Mouse (Mus musculus) adrenal gland, postnatal 36 days (tissue): ENCODE measurements around the gene Atp6v0b. TPM values are rescaled to one million over a fixed set of nuclear protein-coding genes. Genes with fewer than 3 reads are reported as not detected.

Experiments used
- DNase-seq, 2 experiments: peaks; one replicate each; pipeline ENCODE4 v3.0.0; 2021; ENCODE audit warnings: mixed read lengths in 1 of 2
- long read RNA-seq, 2 experiments: library from polyadenylated mRNA; stranded (forward); transcript quantifications; one replicate each; pipeline ENCODE4 v2.0.0; 2021; ENCODE audit warnings: borderline sequencing depth in 2 of 2
- total RNA-seq, 2 experiments: library from RNA; stranded (reverse); gene quantifications; 2 replicates each; pipeline ENCODE4 v1.2.3; 2021

Gene Atp6v0b
- 100 to 1,000 TPM; 215 to 216 TPM for total RNA-seq
- long read RNA-seq, experiment 1, transcript Atp6v0b-201 (8 exons, 1,000 nt), result major isoform, 294 of 398 reads
- long read RNA-seq, experiment 1, partial matches to known transcripts, result 52 of 398 reads
- long read RNA-seq, experiment 1, other reads (novel, unspliced or antisense), result 52 of 398 reads
- long read RNA-seq, experiment 2, transcript Atp6v0b-201 (8 exons, 1,000 nt), result major isoform, 106 of 136 reads
- long read RNA-seq, experiment 2, partial matches to known transcripts, result 19 of 136 reads
- long read RNA-seq, experiment 2, other reads (novel, unspliced or antisense), result 10 of 136 reads

DNA sequence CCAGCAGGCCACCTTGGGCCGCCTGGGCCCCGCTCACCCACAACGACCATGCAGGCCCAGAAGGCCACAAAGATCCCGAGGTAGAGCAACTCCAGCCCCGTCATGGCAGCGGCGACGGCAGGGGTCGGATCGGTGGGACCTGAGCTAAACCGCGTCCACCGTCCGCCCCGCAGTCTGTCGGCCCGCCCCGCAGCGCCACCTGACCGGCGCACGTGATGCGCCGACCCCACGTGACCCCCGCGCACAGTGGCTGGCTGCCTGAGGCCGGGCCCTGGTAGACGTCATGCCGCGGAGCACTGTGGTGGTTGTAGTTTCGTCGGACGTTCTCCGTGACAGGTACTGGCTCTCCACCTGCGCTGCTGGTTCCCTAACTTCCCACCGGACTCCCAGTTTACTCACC is at the start of gene Atp6v0b:
Gene Atp6v0b, minus strand, starts transcription at position 201 of the 400 bp plus-strand sequence.
- peak; percentile 96 to 97 for DNase-seq

DNA sequence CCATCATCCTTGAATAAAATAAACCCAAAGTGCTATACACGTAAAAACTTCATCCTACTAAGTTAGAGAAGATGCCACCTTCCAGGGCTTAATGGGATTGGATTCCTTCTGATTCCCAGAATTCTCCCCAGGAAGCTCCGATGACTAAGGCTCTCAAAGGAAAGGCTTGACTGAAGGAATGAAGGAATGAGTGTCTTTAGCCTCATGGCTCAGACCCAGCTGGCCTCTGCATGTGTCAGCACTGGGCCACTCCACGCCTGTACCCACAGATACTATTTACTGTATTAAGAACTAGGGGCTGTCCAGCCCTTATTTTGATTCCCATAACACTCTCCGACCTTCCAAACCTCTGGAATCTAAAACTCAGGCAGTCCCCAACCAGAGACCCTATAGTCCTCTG is 46.9 kb upstream of the Atp6v0b start:
- no peak for DNase-seq

DNA sequence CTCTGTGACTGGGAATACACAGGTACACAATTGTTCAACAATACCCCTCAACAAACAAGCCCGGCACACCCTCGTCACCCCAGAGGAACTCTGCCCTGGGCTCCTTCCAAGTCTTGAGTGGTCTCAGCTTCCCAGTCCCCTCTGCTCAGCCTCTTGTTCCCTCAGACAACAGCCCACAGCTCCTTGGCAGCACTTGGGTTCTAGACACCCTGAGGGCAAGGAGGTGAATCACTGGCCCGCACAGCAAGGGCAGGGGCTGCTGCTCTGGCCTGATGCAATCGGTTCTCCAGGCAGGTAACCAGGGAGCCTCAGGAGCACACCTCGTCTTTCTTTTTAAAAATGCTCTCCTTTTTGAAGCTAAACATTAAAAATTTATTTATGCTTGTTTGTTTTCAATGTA is 46.1 kb upstream of the Atp6v0b start:
- no peak for DNase-seq

DNA sequence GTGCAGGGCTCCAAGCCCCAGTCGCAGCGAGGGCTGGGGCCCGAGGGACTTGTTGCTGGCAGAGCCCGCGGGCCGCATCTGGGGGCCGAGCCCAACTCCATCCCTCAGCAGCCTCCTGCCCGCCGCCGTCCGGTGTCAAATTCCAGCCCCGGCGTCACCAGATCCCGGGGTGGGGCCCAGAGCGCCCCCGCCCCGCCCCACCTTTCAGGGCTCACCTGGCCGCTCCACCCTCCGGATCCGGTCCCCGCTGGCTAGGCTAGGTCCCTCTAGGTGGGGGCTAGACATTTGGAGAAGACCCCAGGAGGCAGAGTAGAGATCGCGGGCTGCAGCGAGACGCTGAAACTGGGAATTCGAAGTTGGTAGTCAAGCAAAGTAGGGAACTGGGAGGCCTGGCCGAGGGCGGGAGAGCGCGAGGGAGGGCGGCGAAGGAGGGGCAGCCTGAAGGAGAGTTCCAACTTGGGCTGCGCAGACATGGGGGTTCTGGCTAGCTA is 42.3 kb upstream of the Atp6v0b start, which contains the start of gene Artn:
Gene Artn, minus strand, starts transcription at position 373 of the 491 bp plus-strand sequence.
- DNase-seq, result peak; percentile 20 to 46

DNA sequence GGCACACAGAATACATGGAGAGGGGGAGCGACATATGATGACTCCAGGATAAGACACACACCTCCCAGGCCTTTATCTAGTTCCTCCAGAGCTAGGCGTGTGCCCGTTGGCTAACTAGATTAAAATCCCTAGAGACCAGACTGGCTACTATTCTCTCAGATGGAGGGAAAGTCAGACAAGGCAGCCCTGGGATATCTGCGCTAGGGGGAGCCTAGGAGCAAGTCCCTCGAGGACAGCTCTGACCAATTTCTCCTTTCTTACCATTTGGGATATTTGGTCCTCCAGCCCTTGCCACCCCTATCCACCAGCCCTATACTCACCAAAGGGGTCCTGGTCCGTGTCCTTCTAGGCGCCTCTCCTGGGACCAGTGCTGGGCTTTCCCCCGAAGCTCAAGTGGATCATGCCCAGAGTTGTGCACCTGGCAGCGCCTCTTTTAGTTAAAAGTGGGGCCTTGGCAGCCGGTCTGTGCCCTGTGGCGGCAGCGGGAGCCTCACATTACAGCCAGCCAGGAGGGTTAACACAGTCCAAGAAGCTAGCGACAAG is 41.6 kb upstream of the Atp6v0b start:
- peak; percentile 65 to 77 for DNase-seq

DNA sequence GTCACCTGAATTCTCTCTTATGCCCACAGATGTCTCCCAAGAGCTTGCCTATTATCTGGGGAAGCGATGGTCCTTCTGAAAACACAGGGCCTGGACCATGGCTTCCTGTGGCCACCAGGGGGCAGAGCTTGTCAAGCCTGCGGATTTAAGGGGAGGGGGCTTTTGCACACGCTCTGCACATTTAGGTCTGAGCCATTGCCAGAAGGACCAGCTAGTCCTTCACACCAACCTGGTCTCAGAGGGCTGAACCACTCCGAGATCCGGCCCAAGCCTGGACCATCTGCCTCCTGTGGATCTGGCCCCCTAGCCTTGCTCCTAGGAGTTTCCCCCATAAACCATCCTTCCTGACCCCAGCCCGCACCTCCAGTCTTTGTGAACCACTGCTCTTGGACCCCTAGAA is 41.1 kb upstream of the Atp6v0b start:
- no peak for DNase-seq

DNA sequence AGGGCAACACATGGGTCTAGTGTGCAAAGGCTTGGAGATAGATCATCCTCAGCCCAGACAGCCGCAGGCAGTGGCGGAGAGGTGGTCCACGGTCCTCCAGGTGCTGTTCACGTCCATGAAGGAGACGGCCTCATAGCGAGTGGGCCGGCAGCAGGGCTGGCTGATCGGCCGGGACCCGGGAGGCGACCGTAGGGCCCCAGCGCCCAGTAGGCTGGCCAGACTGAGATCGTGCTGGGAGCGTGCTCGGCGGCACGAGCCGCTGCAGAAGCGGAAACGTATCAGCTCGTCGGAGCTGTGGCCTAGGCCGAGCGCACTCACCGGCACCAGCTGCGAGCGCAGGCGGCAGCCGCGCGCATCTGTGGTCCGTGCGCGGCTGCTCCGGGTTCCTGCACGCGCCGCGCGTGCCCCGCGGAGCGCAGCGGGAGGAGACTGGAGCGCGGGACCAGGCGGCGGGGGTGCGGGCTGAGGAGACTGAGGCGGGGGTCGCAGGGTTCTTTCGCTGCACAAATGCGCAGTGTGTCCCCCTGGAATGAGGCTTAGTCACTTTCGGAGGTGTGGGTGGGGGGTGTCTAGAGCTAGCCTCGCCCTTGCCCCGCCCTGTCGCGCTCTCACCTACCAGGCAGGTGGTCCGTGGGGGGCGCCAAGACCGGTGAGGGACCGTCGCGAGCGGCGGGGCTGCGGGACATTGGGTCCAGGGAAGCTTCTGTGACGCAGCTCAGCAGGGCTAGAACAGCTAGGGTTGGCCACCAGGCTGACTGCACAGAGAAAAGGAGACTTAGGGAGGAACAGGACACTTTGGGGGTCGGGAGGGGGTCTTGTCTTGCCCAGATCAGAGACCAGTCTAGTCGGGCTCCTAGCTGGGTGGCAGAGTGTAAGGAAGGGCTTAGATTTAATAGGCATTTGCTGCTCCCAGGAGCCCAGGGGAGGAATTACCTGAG is 39.7 kb upstream of the Atp6v0b start:
- DNase-seq, result peak; percentile 36 to 58

DNA sequence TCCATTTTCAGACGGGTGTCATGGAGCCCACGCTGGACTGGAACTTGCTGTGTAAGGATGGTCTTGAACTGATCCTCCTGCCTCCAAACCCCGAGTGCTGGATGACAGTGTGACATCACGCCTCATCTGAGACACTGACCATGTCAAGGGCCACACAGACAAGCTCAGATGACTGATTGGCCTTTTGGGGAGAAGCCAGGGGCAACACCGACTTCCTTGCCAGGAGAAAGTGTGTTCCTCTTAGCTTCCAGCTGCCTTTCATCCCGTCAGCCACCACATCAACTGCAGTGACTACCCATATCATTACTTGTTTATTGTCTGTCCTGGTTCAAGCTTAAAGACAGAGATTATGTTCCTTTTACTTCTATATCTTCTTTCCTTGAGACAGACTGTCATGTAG is 37.8 kb upstream of the Atp6v0b start:
- no peak for DNase-seq

DNA sequence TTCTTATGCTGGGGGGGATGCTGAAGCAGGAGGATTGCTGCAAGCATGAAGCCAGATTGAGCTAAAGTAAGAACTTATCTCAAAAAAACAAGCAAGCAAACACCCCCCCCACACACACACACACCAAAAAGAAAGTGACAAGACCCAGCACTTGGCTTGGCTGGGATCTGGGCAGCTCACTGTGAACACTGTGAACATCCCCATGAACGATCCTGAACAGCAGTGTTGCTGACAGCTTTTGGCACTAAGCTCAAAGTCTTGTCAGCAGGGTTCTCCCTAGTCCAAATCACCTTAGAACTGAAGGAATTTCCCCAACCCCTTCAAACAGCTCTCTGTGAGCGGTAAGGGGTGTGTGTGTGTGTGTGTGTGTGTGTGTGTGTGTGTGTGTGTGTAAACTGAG is 36.3 kb upstream of the Atp6v0b start:
- DNase-seq, result no peak

DNA sequence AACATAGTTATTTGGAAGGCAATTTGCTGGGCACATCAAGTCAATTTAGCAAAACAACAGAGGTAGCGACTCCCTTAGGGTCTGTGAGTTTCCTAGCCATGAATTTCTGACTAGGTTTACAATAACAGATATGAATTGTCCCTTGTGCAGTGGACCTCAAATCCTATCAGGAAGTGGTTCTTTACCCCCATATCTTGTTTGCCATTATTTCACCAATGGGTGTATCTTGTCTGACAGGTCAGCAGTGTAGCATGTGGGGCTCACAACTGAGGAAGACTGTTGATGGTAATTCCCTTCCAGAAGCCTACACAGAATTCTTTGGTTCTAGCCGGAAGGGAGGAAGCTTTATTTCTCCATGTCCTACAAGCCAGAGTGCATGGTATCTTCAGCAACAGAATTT is 34.2 kb upstream of the Atp6v0b start:
- no peak for DNase-seq

DNA sequence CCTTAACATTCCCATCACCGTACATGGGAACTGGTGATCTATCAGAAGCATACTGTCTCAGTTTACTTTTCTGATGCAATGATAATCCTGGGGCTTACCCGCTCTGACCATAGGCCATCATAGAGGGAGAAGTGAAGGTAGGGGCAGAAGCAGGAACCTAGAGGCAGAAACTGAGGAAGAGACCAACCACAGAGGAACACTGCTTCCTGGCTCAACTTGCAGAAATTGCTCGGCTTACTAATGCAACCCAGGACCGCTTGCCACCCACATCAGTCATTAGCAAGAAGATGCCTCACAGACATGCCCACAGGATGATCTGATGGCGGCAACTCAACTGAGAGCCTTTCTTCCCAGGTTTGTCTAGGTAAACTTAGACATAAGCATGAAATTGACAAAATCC is 31.6 kb upstream of the Atp6v0b start:
- DNase-seq, result no peak

DNA sequence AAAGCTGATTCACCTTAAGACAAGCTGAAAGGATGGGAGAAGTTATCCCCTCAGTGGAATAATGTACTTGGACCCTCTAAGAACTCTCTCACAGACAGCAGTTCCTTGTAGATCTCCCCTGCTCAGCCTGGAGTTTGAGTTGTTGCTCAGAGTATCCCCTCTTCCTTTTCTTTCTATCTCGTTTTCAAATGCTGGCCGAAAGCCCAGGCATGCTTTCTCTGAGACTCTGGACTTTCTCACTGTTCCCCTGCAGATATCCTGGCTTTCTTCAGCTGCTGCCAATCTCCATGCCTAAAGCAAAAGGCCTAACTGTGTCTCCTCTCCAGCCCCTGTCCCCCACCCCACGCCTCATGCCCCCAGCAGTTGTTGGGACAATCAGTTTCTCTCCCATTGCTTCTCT is 31.1 kb upstream of the Atp6v0b start:
- no peak for DNase-seq

DNA sequence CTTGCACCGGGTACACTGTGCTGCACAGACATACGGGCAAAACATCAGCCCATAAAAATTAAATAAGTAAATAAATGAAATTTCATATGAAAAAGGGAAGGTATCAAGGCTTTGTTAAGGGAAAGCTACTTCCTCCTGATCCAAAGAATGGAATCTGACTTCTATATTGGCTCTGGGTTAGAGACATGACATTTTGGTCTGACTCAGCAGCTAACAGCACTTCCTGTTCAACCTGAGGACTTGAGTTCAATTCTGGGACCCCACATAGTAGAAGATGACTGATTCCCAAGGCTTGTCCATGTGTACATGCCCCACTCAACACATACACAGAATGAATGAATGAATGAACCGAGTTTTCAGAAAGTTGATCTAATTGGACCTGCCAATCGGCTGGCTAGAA is 30.7 kb upstream of the Atp6v0b start:
- no peak for DNase-seq

DNA sequence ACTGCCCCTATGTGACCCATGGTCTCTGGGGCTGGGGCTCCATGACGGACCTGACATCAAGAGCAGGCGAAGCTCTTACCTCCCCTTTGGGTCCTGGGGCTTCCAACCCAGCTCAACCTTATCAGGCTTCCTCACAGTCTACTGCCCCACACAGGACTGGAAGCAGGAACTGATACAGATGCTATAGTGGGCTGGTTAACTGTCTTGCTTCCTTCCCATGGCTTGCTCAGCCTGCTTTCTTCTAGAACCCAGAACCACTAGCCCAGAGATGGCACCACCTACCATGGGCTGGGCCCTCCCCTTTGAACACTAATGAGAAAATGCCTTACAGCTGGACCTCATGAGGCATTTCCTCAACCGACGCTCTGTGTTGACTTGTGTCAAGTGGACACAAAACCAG is 30.3 kb upstream of the Atp6v0b start:
- no peak for DNase-seq

DNA sequence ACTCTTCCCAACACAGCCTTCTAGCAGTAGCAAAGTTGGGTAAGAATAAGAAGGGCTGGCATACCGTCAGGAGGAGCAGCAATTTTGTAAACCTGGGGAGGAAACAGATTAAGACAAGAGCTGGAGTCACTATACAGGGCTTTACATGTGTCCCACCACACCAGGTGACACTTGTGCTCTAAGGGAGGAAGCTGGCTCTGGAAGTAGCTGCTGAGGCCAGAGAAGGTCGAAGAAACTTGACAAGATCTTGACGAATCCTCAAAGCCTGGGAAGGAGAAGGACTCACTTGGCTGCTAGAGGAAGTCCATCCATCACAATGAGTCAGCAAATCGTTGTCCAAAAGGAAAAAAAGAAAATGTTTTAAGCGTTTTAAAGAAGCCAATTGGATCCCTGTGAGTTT is 29.3 kb upstream of the Atp6v0b start:
- no peak for DNase-seq

DNA sequence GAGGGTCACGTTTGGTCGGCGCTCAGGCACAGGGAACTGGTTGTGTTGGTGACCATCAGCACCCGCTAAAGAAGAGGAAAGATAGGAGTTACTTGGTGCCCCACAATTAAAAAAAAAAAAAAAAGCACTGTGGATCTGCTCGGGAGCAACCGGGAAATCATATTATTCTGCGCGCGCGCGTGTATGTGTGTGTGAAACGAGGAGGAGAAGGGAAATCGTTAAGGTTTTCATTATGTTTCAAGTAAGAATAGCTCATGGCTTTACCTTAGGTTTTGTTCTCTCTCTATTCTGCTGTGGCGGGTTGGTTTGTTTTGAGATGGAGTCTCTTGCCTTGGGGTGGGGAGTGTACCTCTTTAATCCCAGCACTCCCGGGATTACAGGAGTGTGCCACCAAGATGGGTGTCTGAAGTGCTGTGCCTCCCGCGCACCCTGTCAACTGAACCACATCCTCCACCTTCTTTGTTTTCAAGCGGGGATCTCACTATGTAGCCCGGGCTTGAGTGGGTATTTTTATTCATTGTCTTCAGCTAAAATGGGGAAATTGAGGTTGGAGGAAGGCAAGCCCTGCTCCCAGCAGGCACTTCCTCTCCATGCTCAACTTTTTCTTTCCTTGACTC is 28.5 kb upstream of the Atp6v0b start:
- DNase-seq, result peak; percentile 16 to 17

DNA sequence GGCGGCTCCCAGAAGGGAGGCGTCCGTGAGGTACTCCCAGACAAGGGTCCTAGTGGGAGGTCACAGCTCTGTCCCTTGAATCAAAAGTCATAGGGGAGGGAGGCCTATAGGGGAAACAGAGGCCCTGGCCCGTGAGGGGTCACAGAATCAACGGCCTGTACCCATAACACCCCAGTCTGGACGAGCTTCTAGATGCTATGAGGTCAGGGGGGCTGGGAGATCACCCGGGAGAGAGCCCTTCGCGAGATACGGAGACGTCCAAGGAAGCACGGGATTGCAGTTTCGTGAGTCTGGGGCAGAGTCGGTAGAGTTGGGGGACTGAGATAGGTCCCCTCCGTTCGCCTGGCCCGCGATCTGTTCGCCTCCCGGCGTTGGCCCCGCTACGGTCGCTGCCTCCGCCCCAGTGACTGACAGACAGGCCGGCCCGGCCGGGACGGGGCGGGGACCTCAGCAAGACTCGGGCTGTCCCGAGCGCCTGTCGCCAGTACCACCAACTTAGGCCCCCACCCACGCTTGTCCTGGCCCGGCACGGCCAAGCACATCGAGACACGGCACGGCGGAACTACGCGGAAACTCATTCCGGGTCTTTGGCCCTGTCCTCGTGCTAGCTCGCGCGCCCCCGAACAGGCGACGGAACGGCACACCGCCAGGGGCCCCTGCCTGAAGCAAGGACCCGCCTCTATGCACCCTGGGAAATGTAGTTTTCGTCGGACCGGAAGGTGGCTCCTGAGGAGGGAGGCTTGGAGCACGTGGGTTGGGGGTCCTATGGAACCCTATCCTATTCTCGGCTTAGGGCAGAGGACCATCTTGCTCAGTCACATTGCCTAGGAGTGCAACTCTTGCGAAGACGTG is 27.7 kb upstream of the Atp6v0b start, which contains the start of gene Ipo13:
Gene Ipo13, minus strand, starts transcription at position 409 of the 852 bp plus-strand sequence.
- DNase-seq, result peak; percentile 94 to 95

DNA sequence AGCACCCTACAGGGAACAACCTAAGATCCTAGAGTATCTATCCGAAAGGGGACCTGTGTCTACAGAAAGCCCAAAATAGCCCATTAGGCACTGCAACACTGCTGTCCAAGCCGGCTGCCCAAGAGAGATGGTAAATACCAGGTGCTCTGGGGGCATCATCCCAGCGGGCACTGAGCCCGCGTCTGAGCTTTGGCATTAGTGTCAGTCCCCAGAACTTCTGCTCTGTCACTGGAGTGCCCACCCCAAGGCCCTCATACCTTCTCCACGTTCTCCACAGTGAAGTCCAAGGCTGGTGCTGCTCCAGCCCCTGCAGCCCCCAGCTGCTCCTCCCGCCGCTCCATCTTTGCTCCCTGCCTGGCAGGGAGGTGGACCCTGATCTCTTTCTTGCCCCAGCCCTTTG is 26.9 kb upstream of the Atp6v0b start:
- no peak for DNase-seq

DNA sequence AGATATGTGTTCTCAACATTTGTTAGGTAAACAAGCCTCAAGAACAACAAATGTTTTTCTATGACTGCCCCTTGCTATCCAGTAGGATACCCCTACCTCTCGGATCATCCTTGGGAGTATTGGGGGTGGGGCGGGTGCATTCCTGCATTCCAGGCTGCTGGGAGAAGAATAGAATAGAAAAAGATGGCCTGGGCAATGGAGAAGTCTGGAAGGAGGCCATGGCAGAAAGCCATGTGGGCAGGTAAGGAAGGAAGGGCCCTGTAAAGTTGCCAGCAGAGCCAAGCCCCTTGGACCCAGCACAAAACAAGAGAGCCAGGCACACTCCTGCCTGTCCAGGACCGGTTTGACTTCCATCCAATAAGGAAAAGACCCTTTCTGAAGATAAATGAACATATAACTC is 26.3 kb upstream of the Atp6v0b start:
- DNase-seq, result peak in 1 of 2 experiments; percentile 28

DNA sequence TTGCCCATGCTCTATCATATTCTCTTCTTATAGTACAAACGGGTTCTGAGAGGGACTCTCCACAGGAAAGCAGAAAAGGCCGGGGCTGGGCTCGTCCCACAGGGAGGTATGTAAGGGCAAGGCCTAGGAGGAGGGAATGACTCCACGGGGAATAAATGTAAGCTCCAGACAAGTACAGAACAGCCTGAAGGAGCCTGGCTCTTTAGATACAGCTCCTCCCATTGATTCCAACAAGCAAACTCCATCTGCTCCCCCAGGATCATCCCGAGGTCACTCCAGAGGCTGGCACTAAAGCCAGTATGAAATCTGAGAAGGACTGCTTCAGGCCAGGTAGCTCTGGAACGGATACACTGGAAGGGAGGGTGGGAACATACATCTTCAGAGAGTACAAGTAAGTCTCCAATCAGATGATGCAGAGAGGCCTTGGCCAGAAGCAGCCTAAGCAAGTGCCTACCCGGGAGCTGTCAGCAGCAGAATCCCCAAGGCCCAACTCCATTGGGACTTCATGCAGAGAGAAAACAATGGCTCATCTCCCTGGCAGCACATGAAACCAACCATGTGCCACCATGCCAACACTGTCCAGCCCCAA is 25.6 kb upstream of the Atp6v0b start:
- DNase-seq, result no peak

DNA sequence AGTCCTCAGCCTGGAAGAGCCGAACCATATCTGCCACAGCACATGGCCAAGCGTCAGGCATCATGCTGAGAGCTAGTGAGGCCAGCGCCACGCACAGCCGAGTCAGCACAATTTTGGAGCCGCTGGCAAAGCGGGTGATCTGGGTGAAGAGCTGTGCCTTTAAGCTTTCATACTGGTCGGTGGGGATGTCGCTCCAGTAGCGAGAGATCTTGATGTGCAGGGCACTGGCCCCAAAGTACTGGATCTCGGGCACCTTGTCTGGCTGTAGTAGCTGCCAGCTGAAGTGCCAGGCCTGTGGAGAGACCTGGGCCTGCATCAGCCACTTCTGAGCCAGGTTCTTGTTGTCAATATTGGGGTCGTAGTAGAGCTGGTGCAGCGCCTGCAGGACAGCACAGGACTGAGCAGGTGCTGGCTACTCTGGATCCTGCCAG is 25.0 kb upstream of the Atp6v0b start:
- DNase-seq, result no peak
